Mouse (Mus musculus) heart, embryonic 14.5 days (tissue): ENCODE results near the gene Phlda1. TPM values are rescaled to one million over a fixed set of nuclear protein-coding genes. Genes with fewer than 3 reads are reported as not detected.
"Not testable (repeated sequence)": the region's sequence is repeated elsewhere in the genome, so short reads cannot be mapped to it uniquely, and the experiment has no call there.

Experiments
- ATAC-seq: fragments of 200-750 bp; cut with Nextera tagmentation; 2 replicates; pipeline ENCODE4 v1.8.0; 2017; ENCODE audit warnings: low read depth, moderate TSS enrichment; ENCODE audit not compliant: insufficient number of reproducible peaks, insufficient read depth, low FRiP score
- H3K27ac ChIP-seq, 2 experiments: fragments of 200-500 bp in 1 of 2; fragments of 300-500 bp in 1 of 2; sonication (generic) in 1 of 2; replicated peaks in 1 of 2; 2 replicates each; pipeline ENCODE4 v1.5.1; 2012 to 2014; ENCODE audit warnings: low read depth in 2 of 2, low read length in 2 of 2, control low read depth in 1 of 2, mild to moderate bottlenecking in 1 of 2, mixed read lengths in 1 of 2; ENCODE audit not compliant: control insufficient read depth in 1 of 2, insufficient read depth in 1 of 2
- H3K27me3 ChIP-seq: fragments of 300-500 bp; sonication (generic); 2 replicates; pipeline ENCODE4 v1.6.1; 2014; ENCODE audit warnings: mild to moderate bottlenecking, low read length, control low read depth; ENCODE audit not compliant: control insufficient read depth, insufficient read depth
- H3K36me3 ChIP-seq: fragments of 300-500 bp; sonication (generic); 2 replicates; pipeline ENCODE4 v1.6.1; 2014; ENCODE audit warnings: mild to moderate bottlenecking, control low read depth, low read length, mixed read lengths; ENCODE audit not compliant: control insufficient read depth, insufficient read depth
- H3K4me1 ChIP-seq, 2 experiments: fragments of 200-500 bp in 1 of 2; fragments of 300-500 bp in 1 of 2; sonication (generic) in 1 of 2; 2 replicates each; pipeline ENCODE4 v1.6.1; 2012 to 2014; ENCODE audit warnings: low read length in 2 of 2, control low read depth in 1 of 2, mixed read lengths in 1 of 2; ENCODE audit not compliant: control insufficient read depth in 2 of 2, insufficient read depth in 2 of 2
- H3K4me2 ChIP-seq: fragments of 300-500 bp; sonication (generic); 2 replicates; pipeline ENCODE4 v1.6.1; 2014; ENCODE audit warnings: mild to moderate bottlenecking, low read length
- H3K4me3 ChIP-seq, 2 experiments: fragments of 200-500 bp in 1 of 2; fragments of 300-500 bp in 1 of 2; sonication (generic) in 1 of 2; 2 replicates each; pipeline ENCODE4 v1.5.1; 2012 to 2014; ENCODE audit warnings: low read length in 2 of 2, mild to moderate bottlenecking in 2 of 2, control low read depth in 1 of 2, low read depth in 1 of 2, moderate library complexity in 1 of 2; ENCODE audit not compliant: control insufficient read depth in 1 of 2, insufficient read depth in 1 of 2
- H3K9ac ChIP-seq: fragments of 300-500 bp; sonication (generic); 2 replicates; pipeline ENCODE4 v1.6.1; 2014; ENCODE audit warnings: mild to moderate bottlenecking, low read length
- H3K9me3 ChIP-seq: fragments of 300-500 bp; sonication (generic); 2 replicates; pipeline ENCODE4 v1.6.1; 2016; ENCODE audit warnings: low read length, control low read depth; ENCODE audit not compliant: control insufficient read depth
- WGBS: fragments of 180-500 bp; shearing (Covaris S2); extraction: QIAGEN DNeasy Blood & Tissue Kit; methylation state at CpG from one replicate; pipeline ENCODE4 v1.1.7; 2014; 5-methylcytosine and 5-hydroxymethylcytosine counted together
- polyA plus RNA-seq: library from polyadenylated mRNA; unstranded; fragments of >200 nt; fragmentation: Nextera tagmentation; extraction: Ambion mirVana; gene quantifications from 2 replicates; pipeline ENCODE4 v1.2.1, GENCODE M21; 2014

Phlda1 gene
- polyA plus RNA-seq, 1 experiment from 2014 or later = 23.3 TPM

DNA sequence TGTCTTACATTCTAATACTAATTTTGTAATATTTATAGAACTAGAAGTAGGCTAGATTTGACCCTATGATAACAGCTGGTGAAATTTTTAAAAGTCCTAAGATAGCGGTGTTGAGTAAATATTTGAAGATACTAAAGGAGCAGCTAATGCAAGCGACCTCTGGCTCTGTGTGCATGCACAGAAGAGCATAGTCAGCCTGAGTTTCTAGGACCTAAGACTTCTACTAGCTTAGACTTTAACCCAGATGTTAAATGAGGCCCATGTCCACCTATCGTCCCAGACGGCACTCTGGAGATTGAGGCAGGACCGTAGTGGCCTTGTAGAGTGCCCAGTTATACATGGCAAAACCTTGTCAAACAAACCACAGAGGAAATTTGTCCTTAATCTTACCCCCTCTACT, 22.0 kb upstream of the Phlda1 start:
- ATAC-seq = no peak
- 70% methylated on average over 5 of the region's 5 CpGs for WGBS
- Histone ChIP-seq H3K4me2 (no peak overlapping the region), H3K27me3 (no peaks in the 10 kb centered on the region), H3K9me3 (no peaks in the 10 kb centered on the region), H3K4me3 (no peak overlapping the region), H3K4me1 (peaks cover 0 to 4% of the 10 kb centered on the region in 2 experiments; a peak in 1 of 4 replicates), H3K27ac (no peak overlapping the region), H3K36me3 (peaks cover 72% of the 10 kb centered on the region), H3K9ac (no peak overlapping the region)

DNA sequence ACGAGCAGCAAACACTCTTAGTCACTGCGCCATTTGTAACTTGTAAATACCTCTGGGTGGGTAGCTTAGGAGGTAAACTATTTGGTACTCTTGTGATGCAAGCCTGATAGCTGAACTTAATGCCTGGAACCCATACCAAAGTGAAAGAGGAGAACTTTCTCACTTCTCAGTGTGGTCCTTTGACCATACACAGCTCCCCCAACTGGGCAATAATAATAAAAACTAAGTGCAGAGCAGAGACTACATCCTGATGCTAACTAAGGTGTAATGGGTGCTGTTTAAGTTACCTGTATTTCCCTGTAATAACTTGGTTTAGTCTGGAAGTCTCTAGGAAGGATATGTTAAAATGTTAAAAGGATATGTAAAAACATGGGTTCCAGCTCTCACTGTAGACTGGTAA, 17.3 kb upstream of the Phlda1 start:
- H3K27me3 ChIP-seq = no peaks in the 10 kb centered on the region
- H3K4me2 ChIP-seq = no peak overlapping the region
- H3K9ac ChIP-seq = no peak overlapping the region
- H3K9me3 ChIP-seq = no peaks in the 10 kb centered on the region
- no peak overlapping the region for H3K4me3 ChIP-seq
- ATAC-seq = no peak
- WGBS = 93% methylated on average over 2 of the region's 2 CpGs
- H3K27ac ChIP-seq = no peak overlapping the region
- H3K36me3 ChIP-seq = peaks cover 88% of the 10 kb centered on the region
- H3K4me1 ChIP-seq = 0 out of 4 replicates have a peak, but pooled peaks cover 0 to 4% of the 10 kb centered on the region in 2 experiments

DNA sequence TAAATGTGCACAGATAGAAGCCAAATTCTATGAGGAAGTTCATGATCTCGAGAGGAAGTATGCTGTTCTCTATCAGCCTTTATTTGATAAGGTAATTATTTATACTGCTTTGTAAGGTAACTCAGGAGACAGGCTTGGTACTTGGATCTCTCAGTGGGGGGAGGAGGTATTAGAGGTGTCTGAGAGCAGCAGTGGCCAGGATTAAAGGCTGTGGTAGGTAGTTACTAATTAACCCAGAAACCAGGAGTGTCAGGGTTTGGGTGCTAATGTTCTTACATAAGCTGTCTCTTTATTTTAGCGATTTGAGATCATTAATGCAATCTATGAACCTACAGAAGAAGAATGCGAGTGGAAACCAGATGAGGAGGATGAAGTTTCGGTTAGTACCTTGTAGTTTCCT, 16.0 kb upstream of the Phlda1 start:
- not testable (repeated sequence) for H3K9ac ChIP-seq, H3K27me3 ChIP-seq
- 85% methylated on average over 4 of the region's 4 CpGs for WGBS

DNA sequence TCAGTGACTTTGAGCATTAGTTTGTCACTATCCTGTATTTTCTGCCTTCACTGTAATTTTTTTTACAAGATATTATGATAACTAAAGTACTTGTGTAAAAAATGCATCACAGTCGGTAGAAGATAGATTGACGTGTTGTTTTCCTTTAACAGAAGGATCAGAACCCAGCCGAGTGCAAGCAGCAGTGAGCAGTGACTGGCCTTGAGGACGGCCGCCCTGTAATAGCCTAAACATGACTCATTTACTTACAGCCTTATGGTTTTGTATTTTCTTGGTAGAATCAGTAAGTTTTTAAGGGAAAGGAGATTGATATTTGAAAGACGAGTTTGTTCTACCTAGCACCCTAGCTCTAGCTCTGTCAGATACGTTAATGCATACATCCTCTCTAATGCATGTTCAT, 10.2 kb upstream of the Phlda1 start:
- Histone ChIP-seq H3K4me1 (no peaks in the 10 kb centered on the region), H3K27me3 (no peaks in the 10 kb centered on the region), H3K27ac (no peak overlapping the region), H3K9ac (no peak overlapping the region), H3K4me2 (no peak overlapping the region), H3K9me3 (no peaks in the 10 kb centered on the region), H3K36me3 (peaks cover 74% of the 10 kb centered on the region), H3K4me3 (no peak overlapping the region)
- no peak for ATAC-seq
- 87% methylated on average over 7 of the region's 7 CpGs for WGBS

More for the DNA sequence above, 16.0 kb upstream of the Phlda1 start:
- not testable (repeated sequence) for ATAC-seq, H3K4me3 ChIP-seq, H3K4me1 ChIP-seq, H3K4me2 ChIP-seq, H3K27ac ChIP-seq, H3K9me3 ChIP-seq
- peaks cover 92% of the 10 kb centered on the region for H3K36me3 ChIP-seq

DNA sequence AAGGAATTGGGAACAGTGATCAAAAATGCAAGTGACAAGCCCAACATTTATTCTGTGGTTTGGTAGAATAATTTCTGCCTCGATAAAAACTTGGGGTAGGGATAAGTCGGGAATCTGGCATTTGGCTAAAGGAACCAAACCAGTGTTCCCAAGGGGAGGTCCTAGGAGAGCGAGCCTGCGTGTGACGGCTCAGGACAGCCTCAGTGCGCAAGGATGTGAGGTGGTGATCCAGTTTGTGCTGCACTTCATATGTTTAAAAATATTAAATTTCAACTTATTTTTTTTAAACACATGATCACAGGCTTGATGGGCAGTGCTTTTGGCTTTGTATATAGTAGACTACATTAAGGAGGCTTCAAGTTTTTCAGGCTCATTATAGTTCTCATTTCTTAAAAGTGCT, 6.2 kb upstream of the Phlda1 start:
- Histone ChIP-seq H3K9me3 (no peaks in the 10 kb centered on the region), H3K27ac (no peak overlapping the region), H3K27me3 (no peaks in the 10 kb centered on the region), H3K36me3 (peaks cover 36% of the 10 kb centered on the region), H3K4me1 (peaks cover 0 to 19% of the 10 kb centered on the region in 2 experiments; a peak in 2 of 4 replicates), H3K4me2 (no peak overlapping the region), H3K4me3 (no peak overlapping the region), H3K9ac (no peak overlapping the region)
- 77% methylated on average over 6 of the region's 6 CpGs for WGBS
- no peak for ATAC-seq

DNA sequence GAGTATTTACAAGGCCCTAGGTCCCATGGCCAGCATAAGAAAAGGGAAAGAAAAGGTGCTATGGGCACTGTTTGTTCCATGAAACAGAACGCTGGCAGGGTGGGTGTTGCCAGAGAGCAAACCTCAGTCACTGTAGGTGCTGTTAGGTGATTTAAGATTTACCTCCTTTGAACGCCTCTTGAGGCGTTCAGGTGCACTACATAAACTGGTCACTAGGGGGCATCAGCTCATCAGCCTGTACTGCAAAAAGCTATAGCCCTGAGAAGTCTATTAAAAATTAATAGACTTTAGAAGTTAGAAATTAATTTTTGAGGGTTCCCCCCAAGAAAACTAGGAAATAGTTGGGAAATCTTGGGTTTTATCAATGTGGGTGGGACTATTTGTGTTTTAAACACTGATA, 3.0 kb upstream of the Phlda1 start:
- H3K9ac ChIP-seq = no peak overlapping the region
- peaks cover 4 to 30% of the 10 kb centered on the region in 2 experiments; a peak in 3 of 4 replicates for H3K4me1 ChIP-seq
- peaks cover 7% of the 10 kb centered on the region for H3K36me3 ChIP-seq
- 3% methylated on average over 3 of the region's 3 CpGs for whole genome bisulfite sequencing
- H3K4me2 ChIP-seq = no peak overlapping the region
- no peak for ATAC-seq
- no peak overlapping the region for H3K4me3 ChIP-seq
- no peaks in the 10 kb centered on the region for H3K9me3 ChIP-seq
- no peaks in the 10 kb centered on the region for H3K27me3 ChIP-seq
- H3K27ac ChIP-seq = no peak overlapping the region

DNA sequence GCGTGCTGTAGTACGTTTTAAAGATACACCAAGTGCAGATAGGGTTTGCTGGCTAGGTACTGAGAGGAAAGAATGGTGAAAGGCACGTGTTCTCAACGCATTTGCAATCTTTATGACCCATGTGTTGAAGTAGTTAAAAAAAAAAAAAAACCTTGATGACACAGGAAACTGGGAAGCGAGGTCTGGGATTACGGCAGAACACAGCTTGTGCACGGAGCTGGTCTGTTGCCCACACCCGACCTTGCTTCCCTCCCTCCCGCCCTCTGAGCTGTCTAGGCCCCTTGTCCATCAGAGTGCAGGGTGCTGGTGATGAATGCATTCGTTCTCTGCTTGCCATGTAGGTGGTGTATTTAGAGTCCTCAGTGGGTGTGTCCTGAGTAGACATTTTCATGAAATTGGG, 2.4 kb upstream of the Phlda1 start:
- Histone ChIP-seq H3K36me3 (peaks cover under 1% of the 10 kb centered on the region; the same call in 1 of the 2 replicates), H3K9me3 (no peaks in the 10 kb centered on the region), H3K4me1 (peaks cover 4 to 32% of the 10 kb centered on the region in 2 experiments; a peak in 3 of 4 replicates), H3K9ac (no peak overlapping the region), H3K4me3 (no peak overlapping the region), H3K27me3 (no peaks in the 10 kb centered on the region), H3K27ac (no peak overlapping the region; a peak in 1 of 4 replicates), H3K4me2 (peak overlapping the region; percentile 31; the same call in 1 of the 2 replicates)
- 20% methylated on average over 10 of the region's 10 CpGs for WGBS
- ATAC-seq = no peak

DNA sequence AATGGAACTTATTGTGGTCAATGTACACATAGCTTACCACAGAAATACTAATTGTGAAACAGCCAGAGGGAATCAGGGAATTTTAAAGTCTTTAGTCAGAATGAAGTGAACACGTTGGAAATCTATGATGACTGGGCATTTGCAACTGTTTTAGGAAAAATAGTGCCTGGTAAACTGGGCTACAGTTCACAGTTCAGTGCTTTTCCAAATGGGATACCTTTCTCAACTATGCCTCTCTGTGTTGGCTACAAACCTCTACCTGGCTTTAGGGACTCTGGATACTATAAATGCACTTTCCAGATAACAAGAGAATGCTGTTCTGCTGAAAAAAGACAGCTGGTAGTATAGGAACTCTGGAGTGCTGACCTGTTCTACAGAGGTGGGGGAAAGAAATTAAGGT, 1.5 kb upstream of the Phlda1 start:
- Histone ChIP-seq H3K9ac (no peak overlapping the region), H3K4me2 (no peak overlapping the region), H3K4me3 (no peak overlapping the region), H3K9me3 (no peaks in the 10 kb centered on the region), H3K27me3 (no peaks in the 10 kb centered on the region), H3K27ac (no peak overlapping the region), H3K4me1 (peaks cover 6 to 41% of the 10 kb centered on the region in 2 experiments; a peak in 3 of 4 replicates), H3K36me3 (no peaks in the 10 kb centered on the region; the same call in 1 of the 2 replicates)
- no peak for ATAC-seq
- 60% methylated on average over 1 of the region's 1 CpGs for WGBS
